Mouse (Mus musculus): Measurements from ENCODE around the gene Zfp36.

GRCm38 (mm10) chr7:28385196-28385595, 5.1 kb upstream of the Zfp36 start:
- TF ChIP-seq CTCF (IDR thresholded peaks at IDR 0.05) = no peak
- no peak for TF ChIP-seq POLR2A (IDR thresholded peaks at IDR 0.05; ENCODE audit: insufficient read depth, low read depth, low read length)
- TF ChIP-seq EP300 (IDR thresholded peaks at IDR 0.05; ENCODE audit: insufficient read depth, low read depth, low read length) = no peak
